Mouse (Mus musculus) cerebellum, postnatal 10 days (tissue): ENCODE measurements at regions not wholly inside any gene's neighbourhood (a gene's known extent, or its start where the extent isn't known, plus 50 kb on each side); places are given as distances from the start of the nearest gene placed in this dataset.
A peak's percentile ranks its signal among the peaks of the same experiment; 100 is the strongest.

Experiments
- DNase-seq, 2 experiments: peaks; one replicate each; pipeline ENCODE4 v3.0.0; 2021; ENCODE audit warnings: mixed read lengths in 2 of 2

- DNase-seq = no peak
These were observed 71.9 kb downstream of the 1810010D01Rik start for GRCm38 (mm10) chr7:145135971-145136370.

GRCm38 (mm10) chr7:145132506-145132905, 75.4 kb downstream of the 1810010D01Rik start:
- DNase-seq = no peak

GRCm38 (mm10) chr7:145131438-145132159, 76.3 kb downstream of the 1810010D01Rik start:
- peak in 1 of 2 experiments; percentile 19 for DNase-seq

GRCm38 (mm10) chr7:145129971-145130370, 77.9 kb downstream of the 1810010D01Rik start:
- no peak for DNase-seq

- no peak for DNase-seq
These were observed 80.3 kb downstream of the 1810010D01Rik start for GRCm38 (mm10) chr7:145127661-145128060.

GRCm38 (mm10) chr7:145127180-145127579, 80.7 kb downstream of the 1810010D01Rik start:
- no peak for DNase-seq

GRCm38 (mm10) chr7:145123996-145124601, 83.8 kb downstream of the 1810010D01Rik start:
- no peak for DNase-seq

GRCm38 (mm10) chr7:145122471-145122870, 85.4 kb downstream of the 1810010D01Rik start:
- DNase-seq = peak; percentile 29 to 33

GRCm38 (mm10) chr7:145118406-145118805, 89.5 kb downstream of the 1810010D01Rik start:
- no peak for DNase-seq

GRCm38 (mm10) chr7:145114660-145115059, 93.3 kb downstream of the 1810010D01Rik start:
- DNase-seq = peak; percentile 45 to 57

- no peak for DNase-seq
These were observed 93.8 kb downstream of the 1810010D01Rik start for GRCm38 (mm10) chr7:145114145-145114544.

- no peak for DNase-seq
These were observed 94.9 kb downstream of the 1810010D01Rik start for GRCm38 (mm10) chr7:145112887-145113531.

- DNase-seq = no peak
These were observed 95.6 kb downstream of the 1810010D01Rik start for GRCm38 (mm10) chr7:145112146-145112830.

- DNase-seq = peak; percentile 54 to 60
These were observed 96.4 kb downstream of the 1810010D01Rik start for GRCm38 (mm10) chr7:145111252-145112131.

GRCm38 (mm10) chr7:145110657-145111251, 97.2 kb downstream of the 1810010D01Rik start:
- DNase-seq = no peak

GRCm38 (mm10) chr7:145110028-145110427, 97.9 kb downstream of the 1810010D01Rik start:
- no peak for DNase-seq

GRCm38 (mm10) chr7:145109471-145109870, 98.4 kb downstream of the 1810010D01Rik start:
- no peak for DNase-seq

GRCm38 (mm10) chr7:145108994-145109393, 98.9 kb downstream of the 1810010D01Rik start:
- DNase-seq = no peak

GRCm38 (mm10) chr7:145107575-145108170, 100.2 kb downstream of the 1810010D01Rik start:
- DNase-seq = no peak

GRCm38 (mm10) chr7:145106494-145106849, 101.4 kb downstream of the 1810010D01Rik start:
- DNase-seq = peak; percentile 31 to 39

GRCm38 (mm10) chr7:145105831-145106493, 102.0 kb downstream of the 1810010D01Rik start:
- DNase-seq = no peak
